Mouse (Mus musculus): ENCODE measurements at regions not wholly inside any gene's neighbourhood (a gene's known extent, or its start where the extent isn't known, plus 50 kb on each side); places are given as distances from the start of the nearest gene placed in this dataset.

DNA sequence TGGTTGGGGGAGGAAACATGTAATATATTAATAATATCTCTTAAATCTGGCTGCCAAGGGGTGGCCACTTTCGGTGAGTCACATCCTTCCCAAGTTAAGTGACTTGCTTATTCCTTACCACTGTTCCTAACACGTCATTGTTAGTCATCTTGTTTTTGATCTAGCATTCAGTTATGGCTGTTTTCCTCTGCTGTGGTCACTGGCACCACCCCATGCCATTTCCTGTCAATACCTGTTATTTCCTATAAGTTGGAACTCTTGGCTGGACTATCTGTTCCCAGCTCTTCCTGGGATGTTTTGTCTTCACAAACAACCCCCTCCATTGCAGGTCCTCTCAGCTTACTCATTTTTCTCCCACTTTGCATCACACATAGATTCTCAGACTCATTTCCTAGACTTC is 703.5 kb upstream of the Tmem132c start:
- Histone ChIP-seq H3K36me3 (replicated peaks; ENCODE audit: control insufficient read depth, insufficient read depth) (no peaks in the 10 kb centered on the region), H3K9me3 (ENCODE audit: control insufficient read depth, low read length) (no peaks in the 10 kb centered on the region), H3K4me1 (replicated peaks; ENCODE audit: control insufficient read depth, insufficient read depth, low read length) (no peaks in the 10 kb centered on the region), H3K9ac (no peak overlapping the region), H3K4me2 (replicated peaks) (no peak overlapping the region), H3K27ac (no peak overlapping the region), H3K4me3 (replicated peaks; ENCODE audit: low read length) (no peak overlapping the region), H3K27me3 (ENCODE audit: control insufficient read depth, insufficient read depth, low read length) (no peaks in the 10 kb centered on the region)
- DNase-seq (ENCODE audit: low spot score) (no peak), ATAC-seq (ENCODE audit: low FRiP score) (no peak)
- 76% methylated on average over 2 of the region's 2 CpGs for WGBS

DNA sequence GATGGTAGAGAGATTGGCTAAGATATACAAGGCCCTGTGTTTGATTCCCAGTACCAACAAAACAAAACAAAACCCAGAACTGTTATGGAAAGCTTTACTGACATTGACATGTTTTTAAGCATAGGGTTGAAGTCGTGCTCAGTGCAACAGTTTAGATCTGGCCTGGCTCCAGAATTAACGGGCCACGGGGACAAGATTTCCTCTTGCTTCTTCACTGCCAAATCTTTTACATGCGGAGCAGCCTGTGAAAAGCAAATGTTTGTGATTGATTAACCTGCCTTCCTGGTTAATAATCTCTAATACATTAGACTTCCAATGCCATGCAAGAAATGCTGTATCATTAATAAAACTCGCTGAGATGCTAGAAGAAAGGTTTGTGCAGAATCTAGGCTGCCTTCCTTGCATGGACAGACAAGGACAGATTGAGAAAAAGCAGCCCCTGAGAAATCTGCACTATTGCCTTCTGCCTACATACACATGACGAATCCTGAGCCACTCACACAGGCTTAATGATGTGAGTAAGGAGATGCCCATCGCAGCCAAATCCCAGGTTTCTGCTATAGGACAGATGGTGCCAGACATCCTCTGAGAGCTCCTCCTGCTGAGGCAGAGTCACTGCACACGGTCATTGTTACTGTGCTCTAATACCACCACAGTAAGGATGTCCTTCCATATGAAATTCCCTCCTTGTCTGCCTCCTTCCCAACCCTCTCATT is 697.2 kb upstream of the Tmem132c start:
- Histone ChIP-seq H3K9me3 (ENCODE audit: control insufficient read depth, low read length) (no peaks in the 10 kb centered on the region), H3K4me1 (replicated peaks; ENCODE audit: control insufficient read depth, insufficient read depth, low read length) (0 out of 2 replicates have a peak, but pooled peaks cover 6% of the 10 kb centered on the region), H3K4me2 (replicated peaks) (no peak overlapping the region), H3K9ac (no peak overlapping the region), H3K4me3 (replicated peaks; ENCODE audit: low read length) (no peak overlapping the region), H3K27me3 (ENCODE audit: control insufficient read depth, insufficient read depth, low read length) (no peaks in the 10 kb centered on the region), H3K36me3 (replicated peaks; ENCODE audit: control insufficient read depth, insufficient read depth) (no peaks in the 10 kb centered on the region), H3K27ac (0 out of 2 replicates have a peak overlapping the region, but pooled peaks have one; percentile 47)
- ATAC-seq (ENCODE audit: low FRiP score) (no peak), DNase-seq (ENCODE audit: low spot score) (no peak)
- WGBS: 45% methylated on average over 8 of the region's 8 CpGs

DNA sequence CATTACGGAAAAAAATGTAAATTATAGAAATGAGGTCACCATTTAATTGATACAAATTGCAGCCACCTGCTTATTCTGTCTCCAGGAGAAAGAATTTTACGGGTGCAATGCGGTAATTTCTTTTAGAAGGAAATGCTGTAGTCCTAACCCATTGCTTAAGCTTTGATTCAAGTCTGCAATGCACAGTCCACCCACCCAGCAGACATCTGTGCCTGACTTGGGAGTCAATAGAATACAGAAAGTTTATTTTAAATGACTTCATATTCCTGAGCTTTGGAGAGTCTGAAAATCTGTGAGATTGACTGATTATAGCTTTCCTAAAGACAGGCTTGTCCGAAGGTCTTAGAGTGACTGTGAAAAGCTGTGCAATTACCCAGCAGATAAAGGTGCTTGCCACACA is 693.8 kb upstream of the Tmem132c start:
- ATAC-seq (ENCODE audit: low FRiP score): no peak

DNA sequence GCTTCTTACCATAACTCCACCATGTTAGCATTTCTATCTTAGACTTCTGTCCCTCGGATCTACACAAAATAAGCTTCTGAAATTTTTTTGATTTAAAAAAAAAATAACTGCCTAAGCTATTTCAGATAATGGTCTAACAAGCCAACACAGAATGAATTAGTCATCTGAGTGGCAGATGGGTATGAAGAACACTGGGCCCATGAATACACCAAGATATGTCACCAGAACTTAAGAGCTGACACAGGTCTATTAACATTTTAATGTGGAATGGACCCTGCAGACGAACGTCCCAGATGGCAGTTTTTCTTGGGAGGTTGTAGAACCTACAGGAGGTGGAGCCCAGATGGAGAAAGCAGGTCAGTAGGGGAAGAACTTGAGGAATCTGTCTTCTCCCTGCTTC is 689.9 kb upstream of the Tmem132c start:
- no peak for DNase-seq (ENCODE audit: low spot score)
- H3K27ac ChIP-seq: no peak overlapping the region

More for the DNA sequence above, 693.8 kb upstream of the Tmem132c start:
- Histone ChIP-seq H3K4me1 (replicated peaks; ENCODE audit: control insufficient read depth, insufficient read depth, low read length) (0 out of 2 replicates have a peak, but pooled peaks cover 6% of the 10 kb centered on the region), H3K36me3 (replicated peaks; ENCODE audit: control insufficient read depth, insufficient read depth) (no peaks in the 10 kb centered on the region), H3K27ac (no peak overlapping the region), H3K27me3 (ENCODE audit: control insufficient read depth, insufficient read depth, low read length) (no peaks in the 10 kb centered on the region), H3K9me3 (ENCODE audit: control insufficient read depth, low read length) (no peaks in the 10 kb centered on the region), H3K9ac (no peak overlapping the region), H3K4me3 (replicated peaks; ENCODE audit: low read length) (no peak overlapping the region), H3K4me2 (replicated peaks) (no peak overlapping the region)
- 85% methylated on average over 4 of the region's 4 CpGs for WGBS
- DNase-seq (ENCODE audit: low spot score): no peak

DNA sequence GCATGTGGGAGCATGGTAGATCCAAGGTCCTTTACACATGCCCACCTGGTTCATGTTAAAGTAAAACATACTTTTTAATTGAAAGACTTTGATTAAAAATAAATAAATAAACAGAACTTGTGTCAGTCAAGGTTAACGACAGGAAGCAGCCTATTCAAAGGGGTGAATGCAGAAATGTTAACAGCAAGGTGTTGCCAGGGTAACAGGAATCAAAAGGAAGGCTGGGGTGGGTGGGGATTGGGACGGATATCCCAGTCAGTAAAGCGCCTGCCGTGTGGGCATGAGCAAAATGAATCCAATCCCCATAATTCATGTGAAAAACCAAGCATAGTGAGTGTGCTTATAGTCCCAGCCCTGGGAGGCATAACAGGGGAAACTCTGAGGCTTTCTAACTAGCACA is 682.6 kb upstream of the Tmem132c start:
- H3K9ac ChIP-seq: no peak overlapping the region
- no peak for DNase-seq (ENCODE audit: low spot score)
- H3K9me3 ChIP-seq (ENCODE audit: control insufficient read depth, low read length): no peaks in the 10 kb centered on the region
- H3K4me2 ChIP-seq (replicated peaks): no peak overlapping the region
- no peak for ATAC-seq (ENCODE audit: low FRiP score)
- H3K36me3 ChIP-seq (replicated peaks; ENCODE audit: control insufficient read depth, insufficient read depth): no peaks in the 10 kb centered on the region
- no peak overlapping the region for H3K27ac ChIP-seq
- 38% methylated on average over 4 of the region's 4 CpGs for WGBS
- H3K4me3 ChIP-seq (replicated peaks; ENCODE audit: low read length): no peak overlapping the region
- no peaks in the 10 kb centered on the region for H3K27me3 ChIP-seq (ENCODE audit: control insufficient read depth, insufficient read depth, low read length)
- no peaks in the 10 kb centered on the region for H3K4me1 ChIP-seq (replicated peaks; ENCODE audit: control insufficient read depth, insufficient read depth, low read length)

More for the DNA sequence above, 689.9 kb upstream of the Tmem132c start:
- Histone ChIP-seq H3K27me3 (ENCODE audit: control insufficient read depth, insufficient read depth, low read length) (no peaks in the 10 kb centered on the region), H3K36me3 (replicated peaks; ENCODE audit: control insufficient read depth, insufficient read depth) (no peaks in the 10 kb centered on the region), H3K4me3 (replicated peaks; ENCODE audit: low read length) (no peak overlapping the region), H3K9me3 (ENCODE audit: control insufficient read depth, low read length) (no peaks in the 10 kb centered on the region), H3K9ac (no peak overlapping the region), H3K4me2 (replicated peaks) (no peak overlapping the region), H3K4me1 (replicated peaks; ENCODE audit: control insufficient read depth, insufficient read depth, low read length) (no peaks in the 10 kb centered on the region)
- 75% methylated on average over 3 of the region's 3 CpGs for WGBS
- ATAC-seq (ENCODE audit: low FRiP score): no peak

DNA sequence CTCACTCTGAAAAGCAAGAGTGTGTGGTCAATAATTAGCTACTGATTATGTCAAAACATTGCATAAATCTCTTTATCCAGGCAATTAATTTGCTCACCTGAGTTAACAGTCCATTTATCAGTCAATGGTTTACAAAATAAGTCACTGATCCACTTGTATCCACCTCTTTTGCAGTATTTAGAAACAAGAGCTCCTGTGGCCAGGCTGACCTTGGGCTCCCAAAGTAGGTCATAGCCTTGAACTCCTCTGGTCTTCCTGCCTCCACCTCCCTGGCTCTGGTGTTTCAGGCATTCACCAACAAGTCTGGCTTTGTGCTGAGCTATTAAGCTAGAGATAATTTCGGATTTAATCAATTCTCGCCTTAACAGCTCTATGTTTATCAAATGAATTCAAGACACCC is 675.8 kb upstream of the Tmem132c start:
- ATAC-seq (ENCODE audit: low FRiP score) (no peak), DNase-seq (ENCODE audit: low spot score) (no peak)
- no peaks in the 10 kb centered on the region for H3K9me3 ChIP-seq (ENCODE audit: control insufficient read depth, low read length)
- H3K4me2 ChIP-seq (replicated peaks): no peak overlapping the region
- no peaks in the 10 kb centered on the region for H3K36me3 ChIP-seq (replicated peaks; ENCODE audit: control insufficient read depth, insufficient read depth)
- no peaks in the 10 kb centered on the region for H3K27me3 ChIP-seq (ENCODE audit: control insufficient read depth, insufficient read depth, low read length)
- H3K4me3 ChIP-seq (replicated peaks; ENCODE audit: low read length): no peak overlapping the region
- no peak overlapping the region for H3K9ac ChIP-seq
- no peaks in the 10 kb centered on the region for H3K4me1 ChIP-seq (replicated peaks; ENCODE audit: control insufficient read depth, insufficient read depth, low read length)
- H3K27ac ChIP-seq: no peak overlapping the region
- WGBS: 80% methylated on average over 2 of the region's 2 CpGs

DNA sequence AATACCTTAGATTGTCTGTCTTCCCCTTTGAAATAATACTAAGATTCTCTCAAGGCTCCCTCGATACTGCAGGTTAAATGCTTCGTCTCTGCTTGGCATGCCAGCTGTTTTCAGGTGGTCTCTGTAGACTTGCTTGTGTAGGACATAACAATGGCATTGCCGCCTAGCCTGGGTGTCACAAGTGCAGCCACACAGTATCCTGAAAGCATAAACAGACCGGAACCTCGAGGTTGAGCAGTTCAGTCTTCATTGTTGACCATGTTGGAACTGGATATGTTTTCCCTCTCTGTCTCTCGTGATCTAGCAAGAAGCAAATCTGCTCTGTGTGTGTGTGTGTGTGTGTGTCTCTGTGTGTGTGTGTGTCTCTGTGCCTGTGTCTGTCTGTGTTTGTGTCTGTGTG is 675.4 kb upstream of the Tmem132c start:
- ATAC-seq (ENCODE audit: low FRiP score) (no peak), DNase-seq (ENCODE audit: low spot score) (no peak)
- 80% methylated on average over 6 of the region's 6 CpGs for WGBS
- Histone ChIP-seq H3K36me3 (replicated peaks; ENCODE audit: control insufficient read depth, insufficient read depth) (no peaks in the 10 kb centered on the region), H3K9ac (no peak overlapping the region), H3K4me2 (replicated peaks) (no peak overlapping the region), H3K9me3 (ENCODE audit: control insufficient read depth, low read length) (no peaks in the 10 kb centered on the region), H3K27me3 (ENCODE audit: control insufficient read depth, insufficient read depth, low read length) (no peaks in the 10 kb centered on the region), H3K4me3 (replicated peaks; ENCODE audit: low read length) (no peak overlapping the region), H3K27ac (no peak overlapping the region), H3K4me1 (replicated peaks; ENCODE audit: control insufficient read depth, insufficient read depth, low read length) (no peaks in the 10 kb centered on the region)

DNA sequence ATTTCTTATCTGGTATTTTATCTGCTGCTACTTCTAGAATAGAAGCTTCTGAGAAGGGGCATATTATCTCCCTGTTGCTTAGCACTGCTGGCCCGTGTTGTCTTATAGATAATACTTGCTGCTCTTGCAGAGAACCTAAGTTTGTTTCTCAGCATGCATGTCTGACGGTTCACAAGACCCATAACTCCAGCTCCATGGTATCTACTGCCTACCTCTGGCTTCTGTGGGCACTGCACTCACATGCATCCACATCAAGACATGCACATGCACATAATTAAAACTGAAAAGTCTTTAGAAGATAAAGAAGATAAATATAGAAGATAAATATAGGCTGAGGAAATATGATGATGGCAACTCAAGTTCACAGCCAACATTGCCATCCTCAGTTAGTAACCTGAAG is 667.8 kb upstream of the Tmem132c start:
- H3K27ac ChIP-seq: no peak overlapping the region
- WGBS: 83% methylated on average over 2 of the region's 2 CpGs
- no peaks in the 10 kb centered on the region for H3K4me1 ChIP-seq (replicated peaks; ENCODE audit: control insufficient read depth, insufficient read depth, low read length)
- H3K27me3 ChIP-seq (ENCODE audit: control insufficient read depth, insufficient read depth, low read length): no peaks in the 10 kb centered on the region
- H3K4me2 ChIP-seq (replicated peaks): no peak overlapping the region
- H3K9me3 ChIP-seq (ENCODE audit: control insufficient read depth, low read length): no peaks in the 10 kb centered on the region
- no peak for ATAC-seq (ENCODE audit: low FRiP score)
- no peak overlapping the region for H3K9ac ChIP-seq
- H3K4me3 ChIP-seq (replicated peaks; ENCODE audit: low read length): no peak overlapping the region
- no peaks in the 10 kb centered on the region for H3K36me3 ChIP-seq (replicated peaks; ENCODE audit: control insufficient read depth, insufficient read depth)
- no peak for DNase-seq (ENCODE audit: low spot score)

DNA sequence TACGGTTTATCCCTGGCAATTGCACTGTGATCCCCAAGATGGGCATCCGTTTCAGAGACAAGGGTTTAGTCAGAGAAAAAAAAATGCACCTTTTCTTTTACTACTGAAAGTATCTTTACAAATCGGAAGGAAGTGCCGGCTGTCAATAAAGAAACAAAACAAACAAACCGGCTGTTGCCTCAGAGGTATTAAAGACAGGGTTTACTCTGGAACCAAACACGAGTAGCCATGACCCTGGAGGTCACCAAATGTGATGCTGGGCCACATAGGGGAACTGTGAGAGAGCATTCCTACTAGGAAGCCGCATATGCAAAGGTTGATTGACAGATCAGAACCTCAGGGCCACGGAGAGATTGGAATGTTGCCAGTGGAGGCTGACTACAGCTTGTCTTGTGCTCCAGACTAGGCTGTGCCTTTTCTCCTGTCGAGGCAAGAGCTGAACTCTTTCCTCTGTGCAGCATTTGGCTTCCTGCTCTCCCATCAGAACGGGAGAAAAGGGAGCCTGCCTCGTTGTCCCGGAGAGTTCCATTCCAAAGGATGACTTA is 643.8 kb upstream of the Tmem132c start:
- Histone ChIP-seq H3K4me3 (replicated peaks; ENCODE audit: low read length) (no peak overlapping the region), H3K36me3 (replicated peaks; ENCODE audit: control insufficient read depth, insufficient read depth) (no peaks in the 10 kb centered on the region), H3K4me1 (replicated peaks; ENCODE audit: control insufficient read depth, insufficient read depth, low read length) (0 out of 2 replicates have a peak, but pooled peaks cover 6% of the 10 kb centered on the region), H3K27me3 (ENCODE audit: control insufficient read depth, insufficient read depth, low read length) (no peaks in the 10 kb centered on the region), H3K4me2 (replicated peaks) (no peak overlapping the region), H3K9ac (no peak overlapping the region), H3K27ac (no peak overlapping the region), H3K9me3 (ENCODE audit: control insufficient read depth, low read length) (no peaks in the 10 kb centered on the region)
- ATAC-seq (ENCODE audit: low FRiP score) (no peak), DNase-seq (ENCODE audit: low spot score) (no peak)
- 58% methylated on average over 12 of the region's 12 CpGs for WGBS
